Mouse (Mus musculus): ENCODE measurements around the gene Herc2. TPM values are rescaled to one million over a fixed set of nuclear protein-coding genes. Genes with fewer than 3 reads are reported as not detected.

Herc2 gene
- polyA plus RNA-seq, 1 experiment from 2014 or later, result 20.8 TPM

DNA sequence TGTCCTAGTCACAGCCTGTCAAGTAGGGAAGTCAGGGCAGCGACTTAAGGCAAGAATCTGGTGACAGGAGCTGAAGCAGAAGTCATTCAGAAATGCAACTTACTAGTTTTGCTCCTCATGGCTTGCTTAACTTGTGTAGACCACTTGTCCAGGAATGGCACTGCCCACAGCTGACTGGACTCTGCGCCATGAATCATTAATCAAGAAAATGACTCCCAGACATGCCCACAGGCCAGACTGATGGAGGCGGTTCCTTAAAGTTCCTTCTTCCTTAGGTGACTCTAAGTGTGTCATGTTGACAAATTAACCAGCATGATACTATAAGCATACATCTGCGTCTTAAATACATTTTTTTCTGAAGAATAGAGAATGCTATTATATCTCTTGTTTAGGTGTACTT lies 113.3 kb downstream of the Herc2 start:
- Histone ChIP-seq H3K36me3 (peaks cover 39% of the 10 kb centered on the region), H3K27me3 (ENCODE audit: insufficient read depth, poor library complexity, severe bottlenecking) (no peaks in the 10 kb centered on the region), H3K27ac (no peak overlapping the region), H3K4me3 (no peak overlapping the region), H3K9me3 (no peaks in the 10 kb centered on the region), H3K4me1 (no peaks in the 10 kb centered on the region)
- 93% methylated on average over 4 of the region's 4 CpGs for WGBS
- no peak for DNase-seq (ENCODE audit: low spot score)

DNA sequence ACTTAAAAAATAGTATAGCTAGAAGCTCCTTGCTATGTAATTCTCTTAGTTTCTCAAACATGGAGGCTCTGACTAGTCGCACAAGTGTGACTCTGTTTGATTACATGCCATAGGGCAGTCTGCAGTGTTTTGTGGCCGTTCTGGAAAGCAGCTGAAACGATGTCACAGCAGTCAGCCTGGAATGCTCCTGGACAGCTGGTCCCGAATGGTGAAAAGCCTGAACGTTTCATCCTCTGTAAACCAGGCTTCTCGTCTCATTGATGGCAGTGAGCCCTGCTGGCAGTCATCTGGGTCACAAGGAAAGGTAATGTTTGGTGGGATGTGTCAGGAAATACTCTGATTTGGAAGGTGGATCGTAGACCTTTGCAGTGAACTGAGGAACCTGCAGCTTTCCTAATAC lies 118.7 kb downstream of the Herc2 start:
- H3K9me3 ChIP-seq, result no peaks in the 10 kb centered on the region
- no peak overlapping the region for H3K4me3 ChIP-seq
- no peak overlapping the region for H3K27ac ChIP-seq
- 75% methylated on average over 7 of the region's 7 CpGs for whole genome bisulfite sequencing
- no peak for DNase-seq (ENCODE audit: low spot score)
- H3K4me1 ChIP-seq, result no peaks in the 10 kb centered on the region
- no peaks in the 10 kb centered on the region for H3K27me3 ChIP-seq (ENCODE audit: insufficient read depth, poor library complexity, severe bottlenecking)
- peaks cover 28% of the 10 kb centered on the region for H3K36me3 ChIP-seq

DNA sequence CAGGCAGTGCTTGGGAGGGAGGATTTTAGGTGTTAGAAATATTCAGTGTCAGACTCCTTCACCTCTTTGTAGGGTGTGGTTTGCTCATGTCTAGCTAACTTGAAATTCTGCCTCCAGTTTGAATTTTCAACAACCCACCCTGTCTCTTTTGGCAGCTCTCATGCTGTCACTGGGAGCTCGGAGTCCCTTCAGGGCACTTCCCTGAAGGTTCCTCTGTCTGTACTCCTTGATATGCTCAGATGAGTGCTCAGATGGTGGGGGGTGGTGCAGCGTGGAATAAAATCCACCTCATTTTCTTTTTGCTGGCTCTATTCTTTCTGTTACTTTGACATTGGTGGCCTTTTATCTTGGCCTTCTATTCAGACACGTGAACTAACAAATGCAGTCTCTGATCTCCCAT lies 127.4 kb downstream of the Herc2 start:
- Histone ChIP-seq H3K9me3 (no peaks in the 10 kb centered on the region), H3K27ac (no peak overlapping the region), H3K36me3 (peaks cover 26% of the 10 kb centered on the region; the same call in 1 of the 2 replicates), H3K27me3 (ENCODE audit: insufficient read depth, poor library complexity, severe bottlenecking) (no peaks in the 10 kb centered on the region), H3K4me1 (no peaks in the 10 kb centered on the region), H3K4me3 (no peak overlapping the region)
- DNase-seq (ENCODE audit: low spot score), result no peak
- 82% methylated on average over 3 of the region's 3 CpGs for WGBS

DNA sequence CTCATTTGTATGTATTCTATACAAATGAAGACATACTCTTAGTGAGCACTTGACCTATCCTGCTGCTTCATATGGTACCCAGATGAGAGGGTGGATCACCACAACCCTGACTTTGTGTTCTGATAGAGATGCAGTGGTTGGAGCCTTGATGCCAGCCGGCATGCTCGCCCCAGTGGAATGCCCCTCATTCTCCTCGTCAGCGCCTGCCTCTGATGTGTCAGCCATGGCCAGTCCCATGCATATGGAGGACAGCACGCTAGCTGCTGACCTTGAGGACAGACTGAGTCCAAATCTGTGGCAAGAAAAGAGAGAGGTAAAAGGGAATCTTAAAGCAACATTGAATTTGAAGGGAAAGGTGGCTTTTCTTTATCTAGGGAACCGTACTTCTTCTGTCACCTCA lies 141.0 kb downstream of the Herc2 start:
- Histone ChIP-seq H3K36me3 (peaks cover 59% of the 10 kb centered on the region), H3K27ac (no peak overlapping the region), H3K9me3 (no peaks in the 10 kb centered on the region), H3K27me3 (ENCODE audit: insufficient read depth, poor library complexity, severe bottlenecking) (no peaks in the 10 kb centered on the region), H3K4me3 (no peak overlapping the region), H3K4me1 (no peaks in the 10 kb centered on the region)
- WGBS, result 77% methylated on average over 6 of the region's 6 CpGs
- DNase-seq (ENCODE audit: low spot score), result no peak

DNA sequence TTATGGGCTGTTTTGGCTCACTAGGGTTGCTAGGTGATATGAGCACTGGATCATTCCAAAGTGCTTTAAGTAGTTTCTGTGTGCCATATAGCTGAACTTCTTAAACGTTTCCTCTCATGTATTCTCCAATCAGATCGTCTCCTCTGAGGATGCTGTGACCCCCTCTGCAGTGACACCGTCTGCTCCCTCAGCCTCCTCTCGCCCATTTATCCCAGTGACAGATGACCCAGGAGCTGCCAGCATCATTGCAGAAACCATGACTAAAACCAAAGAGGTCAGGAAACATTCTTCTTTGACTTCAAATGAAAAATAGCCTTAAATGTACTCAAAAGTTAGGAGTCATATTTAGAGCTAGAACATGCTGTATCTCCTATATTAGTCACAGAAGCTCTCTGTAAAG lies 141.7 kb downstream of the Herc2 start:
- Histone ChIP-seq H3K9me3 (no peaks in the 10 kb centered on the region), H3K27me3 (ENCODE audit: insufficient read depth, poor library complexity, severe bottlenecking) (no peaks in the 10 kb centered on the region), H3K4me1 (no peaks in the 10 kb centered on the region), H3K36me3 (peaks cover 60% of the 10 kb centered on the region), H3K27ac (no peak overlapping the region), H3K4me3 (no peak overlapping the region)
- DNase-seq (ENCODE audit: low spot score), result no peak
- 91% methylated on average over 4 of the region's 4 CpGs for WGBS

DNA sequence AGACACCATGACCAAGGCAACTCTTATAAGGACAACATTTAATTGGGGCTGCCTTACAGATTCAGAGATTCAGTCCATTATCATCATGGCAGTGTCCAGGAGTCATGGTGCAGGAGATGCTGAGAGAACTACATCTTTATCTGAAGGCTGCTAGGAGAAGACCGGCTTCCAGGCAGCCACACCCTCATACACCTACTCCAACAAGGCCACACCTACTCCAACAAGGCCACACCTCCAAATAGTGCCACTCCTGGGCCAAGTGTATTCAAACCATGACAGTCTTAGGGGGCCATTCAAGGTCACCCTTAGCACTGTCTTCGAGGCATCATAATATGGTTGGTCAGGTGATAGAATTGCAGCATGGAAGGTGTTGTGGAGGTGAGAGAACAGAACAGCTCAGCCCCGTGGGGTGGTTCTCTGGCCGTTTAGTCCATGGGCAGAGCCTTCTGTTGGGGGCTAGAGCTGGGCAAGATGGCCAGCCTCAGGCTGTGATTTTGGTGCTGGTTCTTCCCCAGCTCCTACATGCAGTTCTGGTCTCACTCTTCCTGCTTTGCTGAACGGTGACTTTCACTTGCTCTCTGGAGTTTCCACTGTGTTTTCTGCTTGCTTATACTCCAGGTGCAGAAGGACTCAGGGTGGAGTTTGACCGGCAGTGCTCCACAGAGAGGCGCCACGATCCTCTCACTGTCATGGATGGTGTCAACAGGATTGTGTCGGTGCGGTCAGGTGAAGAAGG lies 151.7 kb downstream of the Herc2 start:
- Histone ChIP-seq H3K27ac (no peak overlapping the region), H3K4me1 (no peaks in the 10 kb centered on the region), H3K4me3 (no peak overlapping the region), H3K9me3 (no peaks in the 10 kb centered on the region), H3K36me3 (peaks cover 79% of the 10 kb centered on the region), H3K27me3 (ENCODE audit: insufficient read depth, poor library complexity, severe bottlenecking) (no peaks in the 10 kb centered on the region)
- no peak for DNase-seq (ENCODE audit: low spot score)
- WGBS, result 92% methylated on average over 10 of the region's 10 CpGs

DNA sequence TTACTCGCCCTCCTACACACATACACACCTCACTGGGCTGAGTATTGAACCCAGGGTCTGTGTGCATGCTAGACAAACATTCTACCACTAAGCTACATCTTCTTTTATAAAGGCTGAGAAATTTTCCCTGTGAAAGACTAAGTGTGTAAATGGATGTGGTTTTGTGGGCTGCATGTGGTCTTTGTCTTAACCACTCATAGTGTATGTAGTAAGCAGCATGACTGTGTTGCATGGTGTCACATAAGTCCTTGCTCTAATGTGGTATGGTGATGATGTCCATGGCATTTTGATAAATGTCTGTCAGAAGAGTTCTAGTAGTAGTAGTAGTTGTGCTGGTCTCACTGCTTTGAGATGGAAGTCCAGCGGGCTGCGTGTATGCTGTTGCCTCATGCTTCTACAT lies 152.8 kb downstream of the Herc2 start:
- no peaks in the 10 kb centered on the region for H3K9me3 ChIP-seq
- peaks cover 76% of the 10 kb centered on the region for H3K36me3 ChIP-seq
- H3K27ac ChIP-seq, result no peak overlapping the region
- 92% methylated on average over 3 of the region's 3 CpGs for WGBS
- no peak for DNase-seq (ENCODE audit: low spot score)
- no peak overlapping the region for H3K4me3 ChIP-seq
- H3K4me1 ChIP-seq, result no peaks in the 10 kb centered on the region
- no peaks in the 10 kb centered on the region for H3K27me3 ChIP-seq (ENCODE audit: insufficient read depth, poor library complexity, severe bottlenecking)

DNA sequence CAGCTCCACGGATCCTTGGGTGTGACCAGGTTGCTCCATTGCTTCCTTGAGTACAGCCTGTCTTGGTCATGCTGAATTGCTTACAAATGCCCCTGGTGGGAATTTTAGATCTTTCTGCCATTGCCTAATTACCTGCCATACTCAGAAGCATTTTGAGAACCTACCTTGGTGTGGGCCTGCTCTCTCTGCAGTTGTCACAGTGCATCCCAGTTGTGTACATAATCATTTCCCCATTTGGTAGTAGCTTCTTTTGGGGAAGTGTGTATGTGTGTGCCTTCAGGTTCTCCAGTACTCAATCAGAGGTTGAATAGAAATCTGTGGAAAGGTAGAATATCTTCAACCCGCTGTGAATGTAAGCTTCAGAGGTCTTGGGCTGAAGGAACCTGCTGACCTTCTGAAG lies 153.3 kb downstream of the Herc2 start:
- Histone ChIP-seq H3K36me3 (peaks cover 75% of the 10 kb centered on the region), H3K27ac (no peak overlapping the region), H3K4me3 (no peak overlapping the region), H3K27me3 (ENCODE audit: insufficient read depth, poor library complexity, severe bottlenecking) (no peaks in the 10 kb centered on the region), H3K4me1 (no peaks in the 10 kb centered on the region), H3K9me3 (no peaks in the 10 kb centered on the region)
- WGBS, result 87% methylated on average over 2 of the region's 2 CpGs
- DNase-seq (ENCODE audit: low spot score), result no peak

DNA sequence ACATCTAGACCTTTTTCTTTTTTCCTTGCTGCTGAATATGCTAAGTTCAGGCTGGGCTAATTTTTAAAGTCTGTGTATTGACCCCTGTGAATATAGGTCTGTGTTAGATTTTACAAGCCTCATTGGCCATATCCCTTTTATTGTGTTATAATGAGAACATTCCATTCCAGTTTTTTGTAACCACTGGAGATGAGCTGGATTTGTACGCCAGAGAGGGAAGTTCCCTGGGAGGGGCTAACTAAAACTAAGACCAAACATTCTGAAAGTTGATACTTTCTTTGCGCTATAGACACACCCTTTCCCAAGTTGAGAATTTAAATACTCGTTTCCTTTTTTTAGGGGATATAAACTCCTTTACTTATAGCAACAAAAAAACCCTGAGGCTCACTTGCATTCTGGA lies 154.9 kb downstream of the Herc2 start:
- Histone ChIP-seq H3K4me3 (no peak overlapping the region), H3K27me3 (ENCODE audit: insufficient read depth, poor library complexity, severe bottlenecking) (no peaks in the 10 kb centered on the region), H3K4me1 (no peaks in the 10 kb centered on the region), H3K36me3 (peaks cover 76% of the 10 kb centered on the region), H3K9me3 (no peaks in the 10 kb centered on the region), H3K27ac (no peak overlapping the region)
- 85% methylated on average over 3 of the region's 3 CpGs for WGBS
- DNase-seq (ENCODE audit: low spot score), result no peak

DNA sequence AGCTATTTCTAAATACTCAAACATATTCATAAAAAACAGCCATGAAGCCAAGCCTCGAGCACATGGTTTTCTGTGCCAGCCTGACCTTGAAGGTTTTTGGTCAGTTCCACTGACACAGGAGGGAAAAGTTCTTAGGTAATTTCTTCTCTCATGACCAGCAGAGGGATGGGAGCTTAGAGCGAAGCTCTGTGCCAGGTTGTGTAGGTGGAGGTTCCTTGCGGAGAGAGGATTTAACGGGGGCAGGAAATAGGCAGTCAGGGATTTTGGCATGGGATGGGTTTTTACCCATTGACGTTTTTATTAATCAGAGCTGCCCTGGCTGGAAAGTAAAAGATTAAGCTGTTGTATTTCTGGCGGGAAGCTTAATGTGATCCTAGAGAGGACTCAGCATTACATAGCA lies 170.8 kb downstream of the Herc2 start:
- H3K27ac ChIP-seq, result no peak overlapping the region
- 91% methylated on average over 6 of the region's 6 CpGs for WGBS
- DNase-seq (ENCODE audit: low spot score), result no peak
- H3K4me1 ChIP-seq, result no peaks in the 10 kb centered on the region
- peaks cover 64% of the 10 kb centered on the region for H3K36me3 ChIP-seq
- H3K4me3 ChIP-seq, result no peak overlapping the region
- no peaks in the 10 kb centered on the region for H3K27me3 ChIP-seq (ENCODE audit: insufficient read depth, poor library complexity, severe bottlenecking)
- H3K9me3 ChIP-seq, result no peaks in the 10 kb centered on the region

DNA sequence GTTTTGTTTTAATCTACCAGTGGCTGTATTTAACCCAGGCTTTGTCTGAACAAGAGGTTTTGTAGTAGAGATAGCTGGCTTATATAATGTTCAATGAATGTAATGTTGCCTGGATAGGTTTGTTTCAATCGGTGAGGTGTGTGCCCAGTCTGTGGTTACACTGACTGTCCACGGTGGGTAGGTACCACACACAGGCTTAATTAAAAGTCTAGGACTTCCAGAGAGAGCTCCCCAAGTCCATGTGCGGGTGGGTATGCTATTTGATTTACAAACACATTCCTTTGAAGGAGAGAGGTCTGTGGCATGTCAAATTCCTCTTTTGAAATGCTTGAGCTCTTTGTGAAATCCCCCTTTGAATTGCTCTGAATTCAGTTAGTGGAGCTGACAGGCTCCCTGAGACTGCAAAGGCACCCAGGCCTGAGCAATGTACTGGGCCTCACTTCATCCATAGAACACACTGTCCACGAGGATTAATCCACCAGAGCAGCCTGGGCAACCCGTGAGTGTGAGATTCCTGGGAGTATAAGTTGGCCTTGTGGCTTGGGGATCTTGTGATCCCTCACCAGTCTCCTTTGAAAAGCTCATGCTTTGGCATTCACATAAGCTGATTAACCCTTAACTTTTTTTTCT lies 185.9 kb downstream of the Herc2 start:
- WGBS, result 61% methylated on average over 5 of the region's 5 CpGs
- Histone ChIP-seq H3K4me1 (no peaks in the 10 kb centered on the region), H3K27me3 (ENCODE audit: insufficient read depth, poor library complexity, severe bottlenecking) (no peaks in the 10 kb centered on the region), H3K27ac (no peak overlapping the region), H3K9me3 (no peaks in the 10 kb centered on the region), H3K4me3 (no peak overlapping the region), H3K36me3 (peaks cover 17% of the 10 kb centered on the region)
- no peak for DNase-seq (ENCODE audit: low spot score)

DNA sequence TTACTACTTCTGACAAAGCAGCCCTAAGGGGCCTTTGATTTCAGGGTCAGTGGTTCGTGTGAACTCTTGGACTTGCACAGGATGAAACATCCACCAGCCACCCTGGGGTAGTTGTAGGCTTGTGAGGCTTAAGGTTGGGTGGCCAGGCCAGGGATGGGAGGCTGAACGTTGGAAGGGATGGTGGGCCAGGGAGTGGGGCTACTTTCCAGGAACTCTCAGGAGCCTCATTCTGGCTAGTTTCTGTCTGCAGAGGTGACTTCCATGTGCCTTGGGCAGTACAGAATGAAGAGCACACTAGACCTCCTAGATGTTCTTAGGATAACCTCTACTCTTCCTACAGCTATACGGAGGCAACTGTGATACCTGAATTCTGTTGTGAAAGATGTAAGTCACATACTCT lies 186.6 kb downstream of the Herc2 start:
- Histone ChIP-seq H3K27ac (no peak overlapping the region), H3K27me3 (ENCODE audit: insufficient read depth, poor library complexity, severe bottlenecking) (no peaks in the 10 kb centered on the region), H3K4me1 (peaks cover under 1% of the 10 kb centered on the region; the same call in 1 of the 2 replicates), H3K9me3 (no peaks in the 10 kb centered on the region), H3K36me3 (peaks cover 13% of the 10 kb centered on the region), H3K4me3 (no peak overlapping the region)
- DNase-seq (ENCODE audit: low spot score), result no peak
- 78% methylated on average over 3 of the region's 3 CpGs for WGBS

DNA sequence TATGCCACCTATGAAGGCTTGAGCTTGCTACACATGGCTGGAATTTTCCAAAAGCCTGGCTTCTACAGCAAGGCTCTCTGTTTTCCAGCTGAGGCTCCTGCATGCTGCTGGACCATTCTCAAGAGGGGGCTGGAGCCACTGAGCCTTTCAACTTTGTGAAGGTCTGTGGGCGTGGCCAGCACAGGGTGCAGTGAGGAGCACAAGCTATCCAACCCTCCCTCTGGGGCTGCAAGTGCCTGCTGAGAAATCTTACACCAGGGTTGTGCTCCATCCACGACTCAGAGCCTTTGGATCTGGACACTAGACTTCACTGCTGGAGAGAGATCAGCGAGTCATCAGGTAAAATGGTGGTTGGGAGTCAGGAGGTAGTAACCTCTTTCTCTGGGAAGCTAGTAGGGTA lies 189.5 kb downstream of the Herc2 start, which contains the start of gene Oca2:
TSS of gene Oca2 (plus strand) at position 218 of the 400 bp plus-strand sequence.
- H3K4me1 ChIP-seq, result peaks cover 5% of the 10 kb centered on the region; the same call in 1 of the 2 replicates
- no peaks in the 10 kb centered on the region for H3K9me3 ChIP-seq
- no peaks in the 10 kb centered on the region for H3K27me3 ChIP-seq (ENCODE audit: insufficient read depth, poor library complexity, severe bottlenecking)
- H3K4me3 ChIP-seq, result no peak within 1 kb of the TSS
- no peaks in the 10 kb centered on the region for H3K36me3 ChIP-seq
- H3K27ac ChIP-seq, result no peak within 1 kb of the TSS
- DNase-seq (ENCODE audit: low spot score), result no peak
- 50% methylated on average over 3 of the region's 3 CpGs for WGBS
